Mouse (Mus musculus): Measurements from ENCODE around the gene B4galnt3. TPM values are rescaled to one million over a fixed set of nuclear protein-coding genes. Genes with fewer than 3 reads are reported as not detected.

B4galnt3 gene
- total and polyA plus RNA-seq, 3 experiments, result not detected

GRCm38 (mm10) chr6:120190912-120191311 is 103.4 kb downstream of the B4galnt3 start:
- Histone ChIP-seq H3K27me3 (ENCODE audit: insufficient read depth, low read length) (peaks cover 24% of the 10 kb centered on the region), H3K36me3 (replicated peaks) (no peaks in the 10 kb centered on the region), H3K9me3 (replicated peaks) (no peaks in the 10 kb centered on the region), H3K4me1 (ENCODE audit: insufficient read depth, low read depth, low read length) (peaks cover 51% of the 10 kb centered on the region), H3K4me3 (ENCODE audit: low read depth, low read length) (no peak overlapping the region)
- ATAC-seq (ENCODE audit: extremely low read depth, insufficient number of reproducible peaks, low FRiP score, poor library complexity, severe bottlenecking) (no peak), DNase-seq (ENCODE audit: low spot score) (no peak)
- TF ChIP-seq POLR2AphosphoS5 (IDR thresholded peaks at IDR 0.05; ENCODE audit: insufficient replicate concordance, low read depth, low read length), result no peak
- TF ChIP-seq GATA1 (IDR thresholded peaks at IDR 0.05; ENCODE audit: borderline replicate concordance, low read length), result no peak
- no peak for TF ChIP-seq CTCF (IDR thresholded peaks at IDR 0.05; ENCODE audit: low read depth, low read length)
- TF ChIP-seq GATA2 (IDR thresholded peaks at IDR 0.05; ENCODE audit: borderline replicate concordance, low read depth, low read length), result no peak
- TF ChIP-seq TAL1 (conservative IDR thresholded peaks at IDR 0.05; ENCODE audit: low read depth, low read length), result no peak

- Histone ChIP-seq H3K4me1 (ENCODE audit: insufficient read depth, low read depth, low read length) (peaks cover 56% of the 10 kb centered on the region), H3K36me3 (replicated peaks) (no peaks in the 10 kb centered on the region), H3K9me3 (replicated peaks) (no peaks in the 10 kb centered on the region), H3K4me3 (ENCODE audit: low read depth, low read length) (no peak overlapping the region), H3K27me3 (ENCODE audit: insufficient read depth, low read length) (peaks cover 24% of the 10 kb centered on the region)
- ATAC-seq (ENCODE audit: extremely low read depth, insufficient number of reproducible peaks, low FRiP score, poor library complexity, severe bottlenecking) (no peak), DNase-seq (ENCODE audit: low spot score) (no peak)
- TF ChIP-seq POLR2AphosphoS5 (IDR thresholded peaks at IDR 0.05; ENCODE audit: insufficient replicate concordance, low read depth, low read length), result no peak
Measured at GRCm38 (mm10) chr6:120190365-120190764, 104.0 kb downstream of the B4galnt3 start.

GRCm38 (mm10) chr6:120189287-120189686 is 105.1 kb downstream of the B4galnt3 start:
- no peak for ATAC-seq (ENCODE audit: extremely low read depth, insufficient number of reproducible peaks, low FRiP score, poor library complexity, severe bottlenecking)
- Histone ChIP-seq H3K27me3 (ENCODE audit: insufficient read depth, low read length) (peaks cover 18% of the 10 kb centered on the region), H3K4me3 (ENCODE audit: low read depth, low read length) (no peak overlapping the region), H3K9me3 (replicated peaks) (no peaks in the 10 kb centered on the region), H3K4me1 (ENCODE audit: insufficient read depth, low read depth, low read length) (peaks cover 57% of the 10 kb centered on the region), H3K36me3 (replicated peaks) (no peaks in the 10 kb centered on the region)
- DNase-seq (ENCODE audit: low spot score), result no peak
- TF ChIP-seq CTCF (IDR thresholded peaks at IDR 0.05; ENCODE audit: low read depth, low read length) (no peak), GATA1 (IDR thresholded peaks at IDR 0.05; ENCODE audit: borderline replicate concordance, low read length) (no peak), TAL1 (conservative IDR thresholded peaks at IDR 0.05; ENCODE audit: low read depth, low read length) (no peak), GATA2 (IDR thresholded peaks at IDR 0.05; ENCODE audit: borderline replicate concordance, low read depth, low read length) (no peak), POLR2AphosphoS5 (IDR thresholded peaks at IDR 0.05; ENCODE audit: insufficient replicate concordance, low read depth, low read length) (no peak)

- ATAC-seq (ENCODE audit: extremely low read depth, insufficient number of reproducible peaks, low FRiP score, poor library complexity, severe bottlenecking) (no peak), DNase-seq (ENCODE audit: low spot score) (no peak)
- Histone ChIP-seq H3K36me3 (replicated peaks) (no peaks in the 10 kb centered on the region), H3K4me3 (ENCODE audit: low read depth, low read length) (no peak overlapping the region), H3K9me3 (replicated peaks) (no peaks in the 10 kb centered on the region), H3K4me1 (ENCODE audit: insufficient read depth, low read depth, low read length) (peaks cover 54% of the 10 kb centered on the region), H3K27me3 (ENCODE audit: insufficient read depth, low read length) (peaks cover 17% of the 10 kb centered on the region)
- TF ChIP-seq GATA1 (IDR thresholded peaks at IDR 0.05; ENCODE audit: borderline replicate concordance, low read length) (no peak), CTCF (IDR thresholded peaks at IDR 0.05; ENCODE audit: low read depth, low read length) (no peak), POLR2AphosphoS5 (IDR thresholded peaks at IDR 0.05; ENCODE audit: insufficient replicate concordance, low read depth, low read length) (no peak), TAL1 (conservative IDR thresholded peaks at IDR 0.05; ENCODE audit: low read depth, low read length) (no peak), GATA2 (IDR thresholded peaks at IDR 0.05; ENCODE audit: borderline replicate concordance, low read depth, low read length) (no peak)
Measured at GRCm38 (mm10) chr6:120188376-120189235, 105.8 kb downstream of the B4galnt3 start.

- H3K4me1 ChIP-seq (ENCODE audit: insufficient read depth, low read depth, low read length), result peaks cover 44% of the 10 kb centered on the region
- ATAC-seq (ENCODE audit: extremely low read depth, insufficient number of reproducible peaks, low FRiP score, poor library complexity, severe bottlenecking), result no peak
- peak; percentile 52 for DNase-seq (ENCODE audit: low spot score)
- no peak for TF ChIP-seq CTCF (IDR thresholded peaks at IDR 0.05; ENCODE audit: low read depth, low read length)
- no peak for TF ChIP-seq GATA2 (IDR thresholded peaks at IDR 0.05; ENCODE audit: borderline replicate concordance, low read depth, low read length)
- TF ChIP-seq TAL1 (conservative IDR thresholded peaks at IDR 0.05; ENCODE audit: low read depth, low read length), result no peak
- TF ChIP-seq POLR2AphosphoS5 (IDR thresholded peaks at IDR 0.05; ENCODE audit: insufficient replicate concordance, low read depth, low read length), result no peak
- no peak for TF ChIP-seq GATA1 (IDR thresholded peaks at IDR 0.05; ENCODE audit: borderline replicate concordance, low read length)
- H3K9me3 ChIP-seq (replicated peaks), result no peaks in the 10 kb centered on the region
- no peaks in the 10 kb centered on the region for H3K36me3 ChIP-seq (replicated peaks)
- peaks cover 17% of the 10 kb centered on the region for H3K27me3 ChIP-seq (ENCODE audit: insufficient read depth, low read length)
- no peak overlapping the region; the same call in 1 of the 2 replicates for H3K4me3 ChIP-seq (ENCODE audit: low read depth, low read length)
Measured at GRCm38 (mm10) chr6:120187587-120188176, 106.7 kb downstream of the B4galnt3 start.

GRCm38 (mm10) chr6:120186594-120186993 is 107.8 kb downstream of the B4galnt3 start:
- Histone ChIP-seq H3K27me3 (ENCODE audit: insufficient read depth, low read length) (peaks cover 21% of the 10 kb centered on the region), H3K36me3 (replicated peaks) (no peaks in the 10 kb centered on the region), H3K9me3 (replicated peaks) (no peaks in the 10 kb centered on the region), H3K4me3 (ENCODE audit: low read depth, low read length) (no peak overlapping the region), H3K4me1 (ENCODE audit: insufficient read depth, low read depth, low read length) (peaks cover 44% of the 10 kb centered on the region)
- DNase-seq (ENCODE audit: low spot score), result no peak
- ATAC-seq (ENCODE audit: extremely low read depth, insufficient number of reproducible peaks, low FRiP score, poor library complexity, severe bottlenecking), result no peak
- no peak for TF ChIP-seq POLR2AphosphoS5 (IDR thresholded peaks at IDR 0.05; ENCODE audit: insufficient replicate concordance, low read depth, low read length)
- no peak for TF ChIP-seq GATA1 (IDR thresholded peaks at IDR 0.05; ENCODE audit: borderline replicate concordance, low read length)
- no peak for TF ChIP-seq CTCF (IDR thresholded peaks at IDR 0.05; ENCODE audit: low read depth, low read length)
- TF ChIP-seq TAL1 (conservative IDR thresholded peaks at IDR 0.05; ENCODE audit: low read depth, low read length), result no peak
- no peak for TF ChIP-seq GATA2 (IDR thresholded peaks at IDR 0.05; ENCODE audit: borderline replicate concordance, low read depth, low read length)
